Mouse (Mus musculus) myocyte (in vitro differentiated cells): ENCODE measurements around the gene AB124611. TPM values are rescaled to one million over a fixed set of nuclear protein-coding genes. Genes with fewer than 3 reads are reported as not detected.
A peak's percentile ranks its signal among the peaks of the same experiment; 100 is the strongest.
"Not testable (repeated sequence)": the region's sequence is repeated elsewhere in the genome, so short reads cannot be mapped to it uniquely, and the experiment has no call there.

Experiments used
- H3K27me3 ChIP-seq: one replicate; pipeline ENCODE4 v1.6.1; 2011; ENCODE audit not compliant: control insufficient read depth, insufficient read depth, insufficient read length
- H3K36me3 ChIP-seq: one replicate; pipeline ENCODE4 v1.6.1; 2011; ENCODE audit not compliant: control insufficient read depth, insufficient read depth
- H3K4me2 ChIP-seq: one replicate; pipeline ENCODE4 v1.6.1; 2011; ENCODE audit warnings: low read depth, control low read depth
- H3K4me3 ChIP-seq: one replicate; pipeline ENCODE4 v1.5.1; 2011; ENCODE audit warnings: mild to moderate bottlenecking, control low read depth, moderate library complexity
- H3K79me2 ChIP-seq: one replicate; pipeline ENCODE4 v1.6.1; 2011; ENCODE audit not compliant: control insufficient read depth, insufficient read depth
- H3ac ChIP-seq: one replicate; pipeline ENCODE4 v1.6.1; 2011; ENCODE audit not compliant: control insufficient read depth, insufficient read length
- CEBPB ChIP-seq: IDR thresholded peaks from 2 replicates; pipeline ENCODE4 v1.6.1; 2011; ENCODE audit warnings: mild to moderate bottlenecking, moderate library complexity; ENCODE audit not compliant: poor library complexity, insufficient read depth, severe bottlenecking
- E2F4 ChIP-seq: IDR thresholded peaks from one replicate; pipeline ENCODE4 v1.6.1; 2011; ENCODE audit warnings: mild to moderate bottlenecking, control low read depth, moderate library complexity; ENCODE audit not compliant: insufficient read depth
- MAX ChIP-seq: IDR thresholded peaks from one replicate; pipeline ENCODE4 v1.6.1; 2011; ENCODE audit warnings: low read depth, mild to moderate bottlenecking, control low read depth
- MYOD1 ChIP-seq, 3 experiments: IDR thresholded peaks; one replicate each; pipeline ENCODE4 v1.6.1; 2011; ENCODE audit warnings: control low read depth in 2 of 3, low read depth in 2 of 3, mild to moderate bottlenecking in 2 of 3, moderate library complexity in 1 of 3; ENCODE audit not compliant: insufficient read length in 2 of 3, control insufficient read depth in 1 of 3
- MYOG ChIP-seq, 3 experiments: IDR thresholded peaks; one replicate each; pipeline ENCODE4 v1.6.1; 2011; ENCODE audit warnings: control low read depth in 2 of 3, low read depth in 2 of 3, mild to moderate bottlenecking in 2 of 3; ENCODE audit not compliant: insufficient read length in 2 of 3, control insufficient read depth in 1 of 3, insufficient read depth in 1 of 3
- POLR2A ChIP-seq: IDR thresholded peaks from one replicate; pipeline ENCODE4 v1.6.1; 2011; ENCODE audit warnings: low read depth, mild to moderate bottlenecking, control low read depth, moderate library complexity; ENCODE audit not compliant: insufficient read length
- POLR2AphosphoS2 ChIP-seq: IDR thresholded peaks from one replicate; pipeline ENCODE4 v1.6.1; 2011; ENCODE audit warnings: low read depth, control low read depth; ENCODE audit not compliant: insufficient read length
- REST ChIP-seq: IDR thresholded peaks from one replicate; pipeline ENCODE4 v1.6.1; 2011; ENCODE audit warnings: mild to moderate bottlenecking, control low read depth, moderate library complexity; ENCODE audit not compliant: insufficient read depth, insufficient read length
- SRF ChIP-seq: IDR thresholded peaks from one replicate; pipeline ENCODE4 v1.6.1; 2011; ENCODE audit warnings: low read depth; ENCODE audit not compliant: control insufficient read depth, insufficient read length
- TCF12 ChIP-seq: IDR thresholded peaks from one replicate; pipeline ENCODE4 v1.6.1; 2011; ENCODE audit warnings: mild to moderate bottlenecking, control low read depth; ENCODE audit not compliant: poor library complexity, insufficient read depth, severe bottlenecking
- TCF3 ChIP-seq: IDR thresholded peaks from one replicate; pipeline ENCODE4 v1.6.1; 2011; ENCODE audit warnings: low read depth, control low read depth; ENCODE audit not compliant: insufficient read length
- USF1 ChIP-seq: IDR thresholded peaks from one replicate; pipeline ENCODE4 v1.6.1; 2011; ENCODE audit warnings: low read depth, mild to moderate bottlenecking, control low read depth, moderate library complexity
- polyA plus RNA-seq: library from polyadenylated mRNA; unstranded; fragments of >200 nt; fragmentation: generic; extraction: Trizol; gene quantifications from one replicate; pipeline ENCODE4 v1.2.1, GENCODE M21; 2012; ENCODE audit warnings: missing spikeins

Gene AB124611
- polyA plus RNA-seq, 1 experiment, result 0.22 TPM

DNA sequence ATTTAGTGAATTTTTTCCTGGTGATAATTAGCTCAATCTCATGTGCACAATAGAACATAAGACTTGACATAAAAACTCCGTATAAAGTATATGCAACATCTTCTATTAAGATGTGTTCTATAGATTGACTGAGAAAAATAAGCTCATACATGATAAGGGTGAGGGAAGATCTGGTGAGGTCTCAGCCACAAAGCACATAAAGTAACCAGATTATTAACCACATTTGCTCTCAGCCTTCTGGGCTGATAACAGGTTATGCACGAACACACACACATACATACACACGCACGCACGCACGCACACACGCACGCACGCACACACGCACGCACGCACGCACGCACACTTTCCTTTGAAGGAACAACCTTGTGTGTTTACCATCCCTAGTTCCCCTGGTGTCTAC, 10.5 kb downstream of the AB124611 start:
- Histone ChIP-seq H3ac (no peak overlapping the region), H3K4me3 (no peak overlapping the region)

GRCm38 (mm10) chr9:21537009-21537408, 11.0 kb downstream of the AB124611 start:
- Histone ChIP-seq H3K4me3 (no peak overlapping the region), H3K79me2 (no peaks in the 10 kb centered on the region), H3K4me2 (no peak overlapping the region), H3ac (no peak overlapping the region), H3K27me3 (no peaks in the 10 kb centered on the region), H3K36me3 (no peaks in the 10 kb centered on the region)
- no peak for TF ChIP-seq POLR2A
- TF ChIP-seq MYOD1 (IDR thresholded peaks at IDR 0.05; ENCODE audit: control insufficient read depth in 1 of 3, insufficient read length in 2 of 3, low read depth in 2 of 3), result peak in 2 of 3 experiments; percentile 46 to 63
- peak in 2 of 3 experiments; percentile 55 to 63 for TF ChIP-seq MYOG (IDR thresholded peaks at IDR 0.05; ENCODE audit: control insufficient read depth in 1 of 3, insufficient read depth in 1 of 3, insufficient read length in 2 of 3, low read depth in 2 of 3)

More for the DNA sequence above, 10.5 kb downstream of the AB124611 start:
- Histone ChIP-seq H3K36me3 (no peaks in the 10 kb centered on the region), H3K4me2 (no peak overlapping the region), H3K27me3 (no peaks in the 10 kb centered on the region), H3K79me2 (no peaks in the 10 kb centered on the region)
- TF ChIP-seq MYOG (IDR thresholded peaks at IDR 0.05; ENCODE audit: control insufficient read depth in 1 of 3, insufficient read depth in 1 of 3, insufficient read length in 2 of 3, low read depth in 2 of 3), result no peak
- TF ChIP-seq POLR2AphosphoS2, result no peak
- no peak for TF ChIP-seq TCF3
- TF ChIP-seq SRF, result no peak
- no peak for TF ChIP-seq MYOD1 (IDR thresholded peaks at IDR 0.05; ENCODE audit: control insufficient read depth in 1 of 3, insufficient read length in 2 of 3, low read depth in 2 of 3)
- no peak for TF ChIP-seq REST
- no peak for TF ChIP-seq E2F4
- no peak for TF ChIP-seq MAX
- no peak for TF ChIP-seq CEBPB
- no peak for TF ChIP-seq POLR2A
- no peak for TF ChIP-seq USF1
- TF ChIP-seq TCF12, result no peak

GRCm38 (mm10) chr9:21539981-21540753, 14.2 kb downstream of the AB124611 start:
- no peak overlapping the region for H3ac ChIP-seq
- TF ChIP-seq POLR2AphosphoS2 (no peak), CEBPB (no peak), MAX (no peak), POLR2A (no peak), REST (no peak), TCF12 (no peak), USF1 (no peak), SRF (no peak), E2F4 (no peak), MYOG (IDR thresholded peaks at IDR 0.05; ENCODE audit: control insufficient read depth in 1 of 3, insufficient read depth in 1 of 3, insufficient read length in 2 of 3, low read depth in 2 of 3) (no peak), TCF3 (no peak), MYOD1 (IDR thresholded peaks at IDR 0.05; ENCODE audit: control insufficient read depth in 1 of 3, insufficient read length in 2 of 3, low read depth in 2 of 3) (no peak)
- no peak overlapping the region for H3K4me3 ChIP-seq
- H3K27me3 ChIP-seq, result no peaks in the 10 kb centered on the region
- no peak overlapping the region for H3K4me2 ChIP-seq
- no peaks in the 10 kb centered on the region for H3K79me2 ChIP-seq
- no peaks in the 10 kb centered on the region for H3K36me3 ChIP-seq

DNA sequence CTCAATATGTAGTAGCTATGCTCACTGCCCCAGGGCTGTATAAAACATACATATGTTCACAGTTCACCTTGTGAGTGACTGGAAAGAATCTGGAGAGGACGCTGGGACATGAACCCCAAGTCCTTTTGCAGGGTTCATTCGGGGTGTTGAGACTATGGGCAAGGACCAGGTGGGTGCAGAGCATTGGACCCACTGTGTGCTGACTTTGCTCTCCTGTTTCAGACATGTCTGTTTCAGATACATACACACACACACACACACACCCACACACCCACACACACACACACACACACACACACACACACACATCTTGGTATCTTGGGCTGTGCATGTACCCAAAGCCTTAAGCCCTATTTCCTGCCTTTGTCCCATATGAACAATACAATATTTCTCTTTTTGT, 16.0 kb downstream of the AB124611 start:
- H3K27me3 ChIP-seq, H3K79me2 ChIP-seq, H3K36me3 ChIP-seq, H3ac ChIP-seq, H3K4me3 ChIP-seq, H3K4me2 ChIP-seq: not testable (repeated sequence)

DNA sequence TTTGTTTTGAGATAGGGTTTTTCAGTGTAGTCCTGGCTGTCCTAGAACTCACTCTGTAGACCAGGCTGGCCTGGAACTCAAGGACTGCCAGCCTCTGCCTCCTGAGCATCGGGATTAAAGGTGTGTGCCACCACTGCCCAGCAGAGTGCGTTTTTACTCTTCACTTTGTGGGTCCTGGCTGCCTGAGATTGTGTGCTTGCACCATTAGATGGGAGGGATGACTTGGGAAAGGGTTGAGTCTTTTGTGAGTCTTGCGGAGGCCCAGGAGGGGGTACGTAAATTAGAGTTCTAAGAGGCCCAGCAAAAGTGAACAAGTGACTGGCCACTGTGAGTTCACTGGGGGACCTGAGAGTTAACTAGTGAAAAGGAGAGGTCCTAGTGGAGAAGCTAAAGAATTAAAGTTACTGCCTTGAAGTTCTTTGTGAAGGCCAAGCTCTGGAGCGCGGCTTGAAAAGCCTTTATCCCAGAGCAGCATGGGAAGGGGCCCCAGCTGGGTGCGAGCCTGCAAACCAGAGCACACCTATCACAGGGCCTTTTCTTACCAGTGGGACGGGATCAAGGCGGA, 19.5 kb downstream of the AB124611 start:
- Histone ChIP-seq H3K4me2 (peak overlapping the region; percentile 88), H3K4me3 (peak overlapping the region; percentile 81), H3K27me3 (no peaks in the 10 kb centered on the region), H3ac (no peak overlapping the region), H3K79me2 (peaks cover 30% of the 10 kb centered on the region), H3K36me3 (no peaks in the 10 kb centered on the region)
- TF ChIP-seq TCF12, result no peak
